ENCODE assay signal across 15 mouse cellular contexts in the genomic region with DNA sequence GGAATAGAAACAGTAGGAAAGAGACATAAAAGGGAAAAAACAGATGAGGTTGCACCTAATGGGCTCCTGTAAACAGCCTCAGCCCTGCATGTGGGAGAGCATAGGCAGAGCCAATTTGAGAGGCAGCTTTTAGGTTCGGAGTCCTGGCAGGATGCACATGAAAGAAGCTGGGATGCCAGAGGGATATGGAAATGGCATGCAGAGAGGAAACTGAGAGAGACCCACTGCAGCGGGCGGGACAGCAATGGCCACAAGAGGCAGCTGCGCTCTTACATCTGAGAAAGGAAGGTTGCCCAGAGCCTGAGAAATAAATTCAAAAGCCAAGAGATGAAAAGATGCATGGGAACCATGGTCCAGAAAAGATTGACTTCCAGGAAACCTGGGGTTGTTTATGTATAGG.
A peak's percentile ranks its signal among the peaks of the same experiment; 100 is the strongest.
DNase-seq lines count a peak whose midpoint lies in the region; ATAC-seq and TF ChIP-seq lines count a peak whose summit lies in the region.
"Had no signal": no experiment of that assay in that cellular context is flagged by ENCODE, and none has a peak within 500 bp of the region (broad histone marks: within the 10 kb centered on the region; RNA-seq: fewer than 3 reads in every experiment).

No protein-coding gene starts in this region.

- no peak for ATAC-seq in hindbrain, postnatal 0 days
- no peak for ATAC-seq in hindbrain, embryonic 14.5 days (ENCODE audit: low FRiP score)
- no peak for ATAC-seq in midbrain, postnatal 0 days (ENCODE audit: low FRiP score)
- no peak for ATAC-seq in liver, embryonic 12.5 days

- peak; percentile 36 to 61 for DNase-seq in cerebellum, postnatal 10 days
- no peak for DNase-seq in cerebellum, adult 11 months
- peak; percentile 19 for DNase-seq in hindbrain, postnatal 0 days (ENCODE audit: low spot score)
- DNase-seq in hindbrain, embryonic 14.5 days (ENCODE audit: low spot score): no peak
- DNase-seq in midbrain, postnatal 0 days (ENCODE audit: low spot score): peak; percentile 22
- no peak for DNase-seq in midbrain, embryonic 10.5 days (ENCODE audit: low spot score)
- DNase-seq: adrenal gland, postnatal 36 days; kidney, adult 11 months; lung, adult 18-20 months; lung, postnatal 36 days; thymus, postnatal 25 days had no signal

- no peak overlapping the region for H3K4me3 ChIP-seq in hindbrain, postnatal 0 days (ENCODE audit: low read length)
- no peak overlapping the region for H3K4me3 ChIP-seq in hindbrain, embryonic 14.5 days (replicated peaks; ENCODE audit: low read length)
- no peak overlapping the region for H3K4me3 ChIP-seq in midbrain, postnatal 0 days (ENCODE audit: low read depth, low read length)
- no peak overlapping the region for H3K4me3 ChIP-seq in midbrain, embryonic 10.5 days
- H3K4me3 ChIP-seq in liver, embryonic 12.5 days: no peak overlapping the region
- H3K4me3 ChIP-seq: embryonic facial prominence, embryonic 13.5 days; heart, embryonic 13.5 days; hindbrain, embryonic 15.5 days had no signal

- no peaks in the 10 kb centered on the region for H3K36me3 ChIP-seq in hindbrain, postnatal 0 days (ENCODE audit: insufficient read depth, low read length)
- H3K36me3 ChIP-seq in hindbrain, embryonic 14.5 days (replicated peaks; ENCODE audit: control insufficient read depth, insufficient read depth): no peaks in the 10 kb centered on the region
- H3K36me3 ChIP-seq in midbrain, postnatal 0 days (ENCODE audit: insufficient read depth, low read length): no peaks in the 10 kb centered on the region
- H3K36me3 ChIP-seq in midbrain, embryonic 10.5 days: no peaks in the 10 kb centered on the region
- no peaks in the 10 kb centered on the region for H3K36me3 ChIP-seq in liver, embryonic 12.5 days
- H3K36me3 ChIP-seq: embryonic facial prominence, embryonic 13.5 days; heart, embryonic 13.5 days; hindbrain, embryonic 15.5 days had no signal

- no peaks in the 10 kb centered on the region for H3K4me1 ChIP-seq in hindbrain, postnatal 0 days (ENCODE audit: insufficient read depth, low read length)
- no peaks in the 10 kb centered on the region for H3K4me1 ChIP-seq in hindbrain, embryonic 14.5 days (replicated peaks; ENCODE audit: control insufficient read depth, insufficient read depth, low read length)
- H3K4me1 ChIP-seq in midbrain, postnatal 0 days (ENCODE audit: insufficient read depth, low read length): no peaks in the 10 kb centered on the region
- no peaks in the 10 kb centered on the region for H3K4me1 ChIP-seq in midbrain, embryonic 10.5 days
- no peaks in the 10 kb centered on the region for H3K4me1 ChIP-seq in liver, embryonic 12.5 days
- H3K4me1 ChIP-seq: embryonic facial prominence, embryonic 13.5 days; heart, embryonic 13.5 days; hindbrain, embryonic 15.5 days had no signal

- H3K27ac ChIP-seq in hindbrain, postnatal 0 days: no peak overlapping the region
- no peak overlapping the region for H3K27ac ChIP-seq in hindbrain, embryonic 14.5 days
- no peak overlapping the region for H3K27ac ChIP-seq in midbrain, postnatal 0 days (ENCODE audit: low read depth, low read length)
- no peak overlapping the region for H3K27ac ChIP-seq in midbrain, embryonic 10.5 days (replicated peaks)
- H3K27ac ChIP-seq in liver, embryonic 12.5 days: no peak overlapping the region
- H3K27ac ChIP-seq: embryonic facial prominence, embryonic 13.5 days; heart, embryonic 13.5 days; hindbrain, embryonic 15.5 days had no signal

- H3K27me3 ChIP-seq in hindbrain, postnatal 0 days (ENCODE audit: insufficient read depth, low read length): no peaks in the 10 kb centered on the region
- no peaks in the 10 kb centered on the region for H3K27me3 ChIP-seq in hindbrain, embryonic 14.5 days (ENCODE audit: control insufficient read depth, insufficient read depth, low read length)
- no peaks in the 10 kb centered on the region for H3K27me3 ChIP-seq in midbrain, postnatal 0 days (ENCODE audit: insufficient read depth, low read length)
- no peaks in the 10 kb centered on the region for H3K27me3 ChIP-seq in midbrain, embryonic 10.5 days (ENCODE audit: low read depth, poor library complexity, severe bottlenecking)
- no peaks in the 10 kb centered on the region for H3K27me3 ChIP-seq in liver, embryonic 12.5 days (replicated peaks)
- H3K27me3 ChIP-seq: embryonic facial prominence, embryonic 13.5 days; heart, embryonic 13.5 days; hindbrain, embryonic 15.5 days had no signal

- TF ChIP-seq CTCF in hindbrain, postnatal 0 days (IDR thresholded peaks at IDR 0.05; ENCODE audit: low read depth): peak; percentile 34; the same call in 1 of the 2 replicates
- peak; percentile 30 for TF ChIP-seq CTCF in midbrain, postnatal 0 days (IDR thresholded peaks at IDR 0.05)

- no peak overlapping the region for H3K4me2 ChIP-seq in hindbrain, postnatal 0 days (ENCODE audit: low read depth, low read length)
- H3K4me2 ChIP-seq in hindbrain, embryonic 14.5 days (replicated peaks): no peak overlapping the region
- no peak overlapping the region for H3K4me2 ChIP-seq in midbrain, postnatal 0 days (ENCODE audit: low read depth, low read length, poor library complexity, severe bottlenecking)
- H3K4me2 ChIP-seq in liver, embryonic 12.5 days: no peak overlapping the region
- H3K4me2 ChIP-seq: embryonic facial prominence, embryonic 13.5 days; heart, embryonic 13.5 days; hindbrain, embryonic 15.5 days had no signal

- H3K9me3 ChIP-seq in hindbrain, postnatal 0 days (ENCODE audit: low read length): no peaks in the 10 kb centered on the region
- no peaks in the 10 kb centered on the region for H3K9me3 ChIP-seq in hindbrain, embryonic 14.5 days (ENCODE audit: control insufficient read depth, low read length)
- H3K9me3 ChIP-seq in midbrain, postnatal 0 days (ENCODE audit: low read length): no peaks in the 10 kb centered on the region
- no peaks in the 10 kb centered on the region for H3K9me3 ChIP-seq in midbrain, embryonic 10.5 days (replicated peaks)
- peaks cover 23% of the 10 kb centered on the region; the same call in 1 of the 2 replicates for H3K9me3 ChIP-seq in liver, embryonic 12.5 days (replicated peaks)
- H3K9me3 ChIP-seq: embryonic facial prominence, embryonic 13.5 days; hindbrain, embryonic 15.5 days had no signal

- WGBS in hindbrain, postnatal 0 days: 64% methylated on average over 4 of the region's 4 CpGs
- 61% methylated on average over 4 of the region's 4 CpGs for WGBS in hindbrain, embryonic 14.5 days
- 62% methylated on average over 4 of the region's 4 CpGs for WGBS in midbrain, postnatal 0 days
- 75% methylated on average over 4 of the region's 4 CpGs for WGBS in midbrain, embryonic 10.5 days
- 83% methylated on average over 4 of the region's 4 CpGs for WGBS in liver, embryonic 12.5 days (ENCODE audit: insufficient replicate concordance)

- H3K9ac ChIP-seq in hindbrain, postnatal 0 days (replicated peaks; ENCODE audit: low read length): no peak overlapping the region
- H3K9ac ChIP-seq in hindbrain, embryonic 14.5 days: no peak overlapping the region
- H3K9ac ChIP-seq in midbrain, postnatal 0 days (replicated peaks; ENCODE audit: low read length, poor library complexity, severe bottlenecking): no peak overlapping the region
- no peak overlapping the region for H3K9ac ChIP-seq in liver, embryonic 12.5 days
- H3K9ac ChIP-seq: embryonic facial prominence, embryonic 13.5 days; heart, embryonic 13.5 days; hindbrain, embryonic 15.5 days had no signal

Comparison
In these comparisons a context has a peak if more than half of its experiments do, and no peak if none do; other contexts are left out.
1. DNase-seq: peak in cerebellum, postnatal 10 days (2 of 2), hindbrain, postnatal 0 days (single experiment) and midbrain, postnatal 0 days (single experiment); none in cerebellum, adult 11 months (single experiment), hindbrain, embryonic 14.5 days (single experiment) and midbrain, embryonic 10.5 days (single experiment).